Mouse (Mus musculus) erythroid progenitor cell, adult 5-6 weeks (primary cell): ENCODE data around the gene Tcte1. TPM values are rescaled to one million over a fixed set of nuclear protein-coding genes. Genes with fewer than 3 reads are reported as not detected.

Experiments
- ATAC-seq: replicated peaks from 2 replicates; pipeline ENCODE4 v1.8.0; 2016; ENCODE audit warnings: moderate number of reproducible peaks, mild to moderate bottlenecking, moderate TSS enrichment, inconsistent platforms; ENCODE audit not compliant: poor library complexity, low FRiP score, severe bottlenecking
- total RNA-seq, 2 experiments: library from RNA; stranded (forward) in 1 of 2; stranded (reverse) in 1 of 2; fragments of 150-400 nt in 1 of 2; fragments of 186-747, 209-891 nt in 1 of 2; gene quantifications; 2 replicates each; pipeline versions ENCODE4 v1.2.3 to v1.2.4; 2015 to 2017; ENCODE audit warnings: low replicate concordance in 2 of 2

The Tcte1 gene
- total RNA-seq, 2 experiments from 2014 or later: not detected

GRCm38 (mm10) chr17:45544873-45545277, 21.6 kb downstream of the Tcte1 start:
- no peak for ATAC-seq

- no peak for ATAC-seq
Observed at GRCm38 (mm10) chr17:45545278-45545961, 22.2 kb downstream of the Tcte1 start.

- ATAC-seq: no peak
Observed at GRCm38 (mm10) chr17:45546941-45547340, 23.7 kb downstream of the Tcte1 start.

- ATAC-seq: no peak
Observed at GRCm38 (mm10) chr17:45547461-45548190, 24.4 kb downstream of the Tcte1 start.

GRCm38 (mm10) chr17:45548541-45549512, 25.6 kb downstream of the Tcte1 start:
- no peak for ATAC-seq

GRCm38 (mm10) chr17:45549617-45550181, 26.5 kb downstream of the Tcte1 start, which contains the start of gene Tmem151b:
Tmem151b (minus strand) TSS chr17:45549677.
- no peak for ATAC-seq

- no peak for ATAC-seq
Observed at GRCm38 (mm10) chr17:45550253-45550652, 27.0 kb downstream of the Tcte1 start.

GRCm38 (mm10) chr17:45551249-45551796, 28.1 kb downstream of the Tcte1 start:
- no peak for ATAC-seq

- ATAC-seq: peak; percentile 62
Observed at GRCm38 (mm10) chr17:45551816-45552451, 28.7 kb downstream of the Tcte1 start.

- ATAC-seq: no peak
Observed at GRCm38 (mm10) chr17:45553065-45553464, 29.8 kb downstream of the Tcte1 start.

GRCm38 (mm10) chr17:45554420-45554819, 31.2 kb downstream of the Tcte1 start:
- no peak for ATAC-seq

- ATAC-seq: peak; percentile 67
Observed at GRCm38 (mm10) chr17:45555452-45556106, 32.3 kb downstream of the Tcte1 start, which contains the start of gene Nfkbie. Nfkbie (plus strand) TSS chr17:45555703.

- ATAC-seq: no peak
Observed at GRCm38 (mm10) chr17:45556107-45556489, 32.9 kb downstream of the Tcte1 start.

GRCm38 (mm10) chr17:45556514-45557245, 33.4 kb downstream of the Tcte1 start:
- no peak for ATAC-seq

GRCm38 (mm10) chr17:45557246-45557824, 34.1 kb downstream of the Tcte1 start:
- no peak for ATAC-seq

GRCm38 (mm10) chr17:45557998-45558862, 35.0 kb downstream of the Tcte1 start:
- no peak for ATAC-seq
